Mouse (Mus musculus): ENCODE results near the gene Mpv17.

DNA sequence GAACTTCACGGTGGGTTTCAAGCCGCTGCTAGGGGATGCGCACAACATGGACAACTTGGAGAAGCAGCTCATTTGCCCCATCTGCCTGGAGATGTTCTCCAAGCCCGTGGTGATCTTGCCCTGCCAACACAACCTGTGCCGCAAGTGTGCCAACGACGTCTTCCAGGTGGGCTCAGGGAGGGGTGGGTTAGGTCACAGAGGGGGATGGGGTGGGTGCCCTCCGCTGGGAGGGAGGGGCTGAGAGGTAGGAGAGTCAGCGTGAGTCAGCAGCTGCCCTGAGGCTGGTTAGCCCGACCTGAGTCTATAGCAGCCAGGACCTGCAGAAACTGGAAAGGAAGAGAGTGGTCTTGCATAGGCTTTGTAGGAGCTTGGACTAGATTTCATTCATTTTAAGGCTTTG is 37.1 kb downstream of the Mpv17 start:
- TF ChIP-seq HCFC1 (IDR thresholded peaks at IDR 0.05; ENCODE audit: borderline replicate concordance, insufficient read depth, low read length) (no peak), CHD2 (IDR thresholded peaks at IDR 0.05; ENCODE audit: low read depth, low read length) (no peak), ZNF384 (IDR thresholded peaks at IDR 0.05; ENCODE audit: low read depth, low read length) (no peak), MAFK (IDR thresholded peaks at IDR 0.05; ENCODE audit: insufficient read depth, low read depth, low read length) (peak; percentile 92)
